Mouse (Mus musculus) T-cell, adult 2 months (primary cell): Measurements from ENCODE around the gene 4930402H24Rik.

Experiments
- DNase-seq: peaks from one replicate; pipeline ENCODE4 v3.0.0; 2022; ENCODE audit warnings: low spot score

4930402H24Rik gene

DNA sequence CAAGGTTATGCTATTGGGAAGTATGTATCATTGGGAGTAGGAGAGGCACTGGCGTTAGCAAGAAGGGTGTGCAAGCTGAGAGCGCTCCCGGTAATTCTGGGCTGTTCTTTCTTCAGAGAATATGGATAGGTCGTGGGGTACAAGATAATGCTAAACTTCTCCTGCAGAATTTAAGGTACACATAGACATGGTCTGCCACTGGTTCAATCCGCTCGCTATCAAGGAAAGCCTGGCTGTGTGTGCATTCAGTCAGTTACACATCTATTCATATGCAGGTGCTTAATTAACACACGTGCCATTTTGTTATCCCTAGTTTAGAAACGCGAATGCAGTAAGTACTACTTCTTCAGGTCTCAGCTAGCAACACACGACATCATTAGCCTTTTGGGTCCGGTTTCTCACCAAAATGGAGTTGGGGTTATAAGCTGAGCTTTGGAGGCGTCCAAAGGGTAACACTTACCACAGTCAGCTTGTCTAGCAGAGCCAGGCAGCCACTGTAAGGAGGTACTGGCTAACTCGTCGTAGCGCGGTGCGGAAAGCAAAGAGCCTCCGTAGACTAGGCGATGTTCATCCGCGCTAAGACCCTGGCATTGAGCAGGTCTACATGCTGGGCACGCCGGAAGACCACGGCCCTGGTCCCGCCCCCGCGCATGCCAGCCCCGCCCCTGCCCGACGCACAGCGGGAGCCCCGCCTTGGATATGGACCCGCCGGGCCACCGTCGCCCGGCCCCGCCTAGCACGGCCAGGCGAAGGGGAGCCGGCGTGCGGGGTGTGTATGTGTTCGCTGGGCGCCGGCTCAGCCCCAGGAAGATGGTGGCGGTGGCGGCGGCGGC lies at the start of gene 4930402H24Rik, which contains the start of gene Atrn:
4930402H24Rik (minus strand) TSS at position 656 of the 833 bp plus-strand sequence.
Atrn (plus strand) TSS at position 745 of the 833 bp plus-strand sequence.
- peak; percentile 94 for DNase-seq

DNA sequence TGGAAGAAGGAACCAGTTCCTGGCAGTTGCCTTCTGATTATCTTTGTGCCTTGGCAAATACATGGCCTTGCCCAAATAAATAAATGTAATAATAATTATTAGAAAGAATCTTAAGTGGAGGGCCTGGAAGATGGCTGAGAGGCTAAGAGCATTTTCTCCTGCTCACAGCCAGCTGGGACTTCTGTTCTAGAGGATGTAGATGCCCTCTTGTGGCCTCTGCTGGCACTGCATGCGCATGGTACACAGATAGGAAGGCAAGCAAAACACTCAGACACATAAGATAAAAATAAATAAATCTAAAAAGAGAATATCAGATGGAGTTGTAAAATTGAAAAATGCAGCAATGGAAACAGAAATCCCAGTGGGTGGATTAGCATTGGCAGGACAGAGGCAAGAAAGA lies 44.3 kb upstream of the 4930402H24Rik start:
- peak; percentile 61 for DNase-seq

DNA sequence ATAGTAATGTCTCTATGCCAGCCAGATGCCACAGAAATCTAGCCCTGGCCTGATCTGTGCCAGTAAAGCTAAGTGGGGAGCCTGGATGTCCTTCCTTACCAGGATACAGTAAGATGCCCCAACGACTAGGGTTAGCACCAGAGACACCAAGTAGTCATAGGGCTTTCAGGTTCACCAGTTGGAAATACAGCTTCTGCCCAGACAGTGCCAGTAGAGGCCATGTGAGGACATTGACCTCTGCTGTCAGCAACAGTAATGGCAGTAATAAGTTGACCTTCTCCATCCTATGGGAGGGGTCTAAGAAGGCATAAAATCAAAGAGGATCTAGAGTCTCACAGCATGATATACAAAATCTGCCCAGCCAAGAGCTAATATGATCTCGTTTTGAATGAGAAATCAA lies 43.6 kb upstream of the 4930402H24Rik start:
- DNase-seq: no peak

DNA sequence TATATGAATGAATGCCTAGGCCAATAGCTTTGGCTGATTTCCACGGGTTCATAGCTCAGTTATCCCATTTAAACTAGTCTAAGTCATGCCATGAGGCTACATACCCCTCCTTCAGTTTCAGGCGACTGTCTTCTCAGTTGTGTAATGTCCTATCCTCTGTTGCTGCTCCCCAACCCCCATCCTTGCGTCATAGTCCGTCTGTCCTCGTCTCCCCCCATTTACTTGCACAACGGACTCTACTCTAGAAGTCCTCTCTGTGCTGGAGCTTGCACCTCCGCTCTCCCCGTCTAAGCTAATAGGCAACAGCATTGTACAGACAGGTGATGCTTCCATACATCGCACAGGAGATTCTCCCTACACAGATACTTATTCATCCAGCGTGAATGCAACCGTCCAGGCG lies 26.7 kb upstream of the 4930402H24Rik start:
- no peak for DNase-seq

DNA sequence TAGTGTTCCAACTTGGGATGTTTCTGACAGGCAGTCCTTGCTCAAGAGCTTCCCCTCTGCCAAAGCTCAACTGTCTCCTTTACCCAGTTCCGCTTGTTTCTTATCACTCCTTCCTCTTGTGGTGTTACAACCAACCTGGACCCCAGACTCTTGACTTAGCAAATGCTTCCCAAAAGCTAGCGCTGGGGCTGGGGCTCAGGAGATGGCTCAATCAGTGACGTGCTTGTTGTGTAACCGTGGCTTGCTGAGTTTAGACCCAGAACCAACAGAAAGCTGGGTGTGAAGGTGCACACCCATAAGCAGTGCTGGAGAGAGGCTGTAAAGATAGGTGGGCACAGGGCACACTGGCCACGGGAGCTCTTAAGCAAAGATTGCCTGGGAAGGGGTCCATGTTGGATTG lies 23.8 kb upstream of the 4930402H24Rik start:
- DNase-seq: no peak

DNA sequence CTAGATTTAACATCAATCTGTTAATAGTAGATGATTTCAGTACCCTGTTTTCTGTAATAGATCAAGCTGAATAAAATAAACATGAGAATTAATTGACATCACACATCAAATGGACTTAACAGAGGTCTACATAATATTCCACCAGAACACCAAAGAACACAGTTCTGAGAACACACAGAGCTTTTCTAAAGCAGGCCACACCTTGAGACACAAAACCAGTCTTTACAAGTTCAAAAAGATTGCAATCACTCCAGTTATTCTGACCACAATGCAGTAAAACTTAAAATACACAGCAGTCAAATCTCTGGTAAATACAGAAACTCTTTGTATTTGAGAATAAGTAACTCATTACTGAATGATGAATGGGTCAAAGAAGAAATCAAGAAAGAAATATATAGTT lies 22.3 kb upstream of the 4930402H24Rik start:
- DNase-seq: no peak

DNA sequence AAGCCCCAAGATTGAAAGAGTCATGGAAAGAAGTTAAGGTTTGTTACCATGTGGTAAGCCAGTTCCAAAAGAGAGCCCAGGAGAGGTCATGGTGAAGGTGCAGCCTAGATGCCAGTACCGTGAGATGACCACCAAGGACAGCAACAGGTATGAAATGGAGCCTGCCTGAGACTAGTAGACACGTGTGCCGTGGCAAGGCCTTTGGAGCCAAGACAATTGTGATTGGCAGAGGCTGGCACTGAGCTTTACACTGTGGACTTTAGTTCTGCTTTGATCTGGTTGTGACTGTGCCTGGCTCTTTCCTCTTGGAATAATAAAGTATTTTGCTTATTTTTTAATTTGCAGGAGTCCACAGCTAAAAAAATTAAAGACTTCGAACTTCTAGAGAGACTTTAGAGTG lies 21.8 kb upstream of the 4930402H24Rik start:
- no peak for DNase-seq

DNA sequence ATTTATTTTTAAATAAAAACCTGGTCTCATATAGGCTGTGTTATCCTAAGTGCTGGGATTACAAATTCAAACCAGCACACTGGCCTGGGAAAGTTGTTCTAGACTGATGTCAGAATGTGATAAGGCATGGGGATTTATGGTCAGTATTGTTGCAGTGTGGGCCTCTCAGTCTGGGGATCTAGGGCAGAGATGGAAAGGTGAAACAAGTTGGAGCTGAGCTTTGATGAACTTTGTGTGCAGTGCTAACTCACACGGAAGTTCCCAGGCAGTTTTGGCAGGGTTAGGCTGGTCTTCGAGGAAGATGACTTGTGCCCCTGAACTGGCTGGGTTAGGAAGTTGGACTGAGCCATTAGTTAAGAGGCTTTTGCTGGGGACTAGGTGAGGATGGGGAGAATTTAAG lies 18.7 kb upstream of the 4930402H24Rik start:
- DNase-seq: no peak

DNA sequence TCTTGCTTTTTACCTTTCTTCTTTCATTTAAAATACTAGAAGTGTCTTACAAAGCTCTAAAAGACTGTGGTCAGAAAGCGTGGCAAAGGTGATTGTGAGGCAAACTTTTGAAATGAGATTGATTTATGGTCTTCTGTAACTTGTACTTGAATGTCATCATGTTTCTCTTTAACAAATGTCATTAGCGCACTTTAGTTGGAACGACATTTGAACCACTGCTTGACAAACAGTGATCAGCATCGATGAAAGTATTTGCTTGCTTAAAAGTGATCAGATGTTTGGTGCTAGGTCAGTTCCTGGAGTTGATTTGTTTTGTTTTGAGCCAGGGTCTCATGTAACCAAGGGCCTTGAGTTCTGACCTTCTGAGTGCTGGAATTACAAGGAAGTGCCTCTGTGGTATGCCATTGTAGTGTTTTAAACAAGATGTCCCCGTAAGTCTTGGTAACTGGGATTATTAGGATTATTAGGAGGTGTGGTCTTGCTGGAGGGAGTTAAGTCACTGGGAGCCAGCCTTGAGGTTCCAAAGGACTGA lies 12.9 kb upstream of the 4930402H24Rik start:
- no peak for DNase-seq

DNA sequence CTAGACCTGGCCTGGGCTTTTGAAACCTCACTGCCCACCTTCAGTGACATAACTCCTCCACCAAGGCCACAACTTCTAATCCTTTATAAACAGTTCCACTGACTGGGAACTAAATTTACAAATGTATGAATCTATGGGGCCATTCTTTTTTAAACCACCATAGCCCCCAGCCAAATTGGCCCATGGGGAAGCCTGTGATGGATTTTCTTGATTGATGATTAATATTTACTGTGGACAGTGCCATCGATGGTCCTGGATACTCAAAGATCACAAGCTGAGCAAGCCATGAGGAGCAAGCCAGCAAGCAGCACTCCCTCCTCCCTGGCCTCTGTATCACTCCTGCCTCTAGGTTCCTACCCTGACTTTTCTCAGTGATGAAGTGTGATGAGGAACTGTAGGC lies 11.5 kb upstream of the 4930402H24Rik start:
- DNase-seq: no peak

DNA sequence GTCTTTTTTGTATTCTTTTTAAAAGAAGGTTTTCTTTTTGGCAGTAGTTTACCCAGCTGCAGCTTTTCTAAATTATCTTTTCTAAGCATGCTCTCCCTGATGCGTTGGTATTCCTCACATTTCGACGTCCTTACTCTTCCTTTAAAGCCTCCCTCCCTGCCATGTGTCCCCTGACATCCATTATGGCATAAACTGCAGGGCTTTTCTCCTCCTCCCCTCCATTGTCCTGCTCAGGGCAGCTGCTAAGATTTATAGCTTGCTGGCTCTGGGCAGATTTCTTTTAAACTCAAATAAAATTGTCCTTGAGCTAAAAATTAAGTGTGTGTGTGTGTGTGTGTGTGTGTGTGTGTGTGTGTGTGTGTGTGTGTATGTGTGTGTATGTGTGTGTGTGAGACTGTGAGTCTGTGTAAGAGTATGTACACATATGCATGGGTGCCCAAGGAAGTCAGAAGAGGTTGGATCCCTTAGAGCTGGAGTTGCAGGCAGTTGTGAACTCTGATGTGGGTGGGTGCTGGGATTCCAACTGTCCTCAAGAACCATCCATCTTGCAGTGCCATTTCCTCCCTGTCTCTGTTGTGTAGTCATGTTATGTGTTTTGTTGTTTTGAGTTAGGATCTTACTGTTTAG lies 10.4 kb upstream of the 4930402H24Rik start:
- no peak for DNase-seq

DNA sequence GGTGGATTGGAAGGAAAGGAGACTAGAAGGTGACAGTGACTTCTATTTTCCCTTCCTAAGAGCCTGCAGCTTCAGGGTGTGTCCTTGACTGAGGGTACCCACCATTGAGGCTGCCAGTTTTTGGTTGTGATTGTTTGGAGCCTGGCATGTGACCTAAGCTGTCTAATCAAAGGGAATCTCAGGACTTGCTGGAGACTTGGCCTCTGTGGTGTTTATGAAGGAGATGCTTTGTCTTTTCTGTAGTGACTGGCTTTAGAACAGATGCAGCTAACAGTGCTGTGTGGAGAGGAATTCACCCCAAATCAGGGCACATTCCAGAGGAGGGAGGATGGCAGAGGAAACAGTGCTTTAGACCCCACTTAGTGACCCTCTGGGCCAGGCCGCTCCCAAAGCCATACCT lies 8.7 kb upstream of the 4930402H24Rik start:
- no peak for DNase-seq

DNA sequence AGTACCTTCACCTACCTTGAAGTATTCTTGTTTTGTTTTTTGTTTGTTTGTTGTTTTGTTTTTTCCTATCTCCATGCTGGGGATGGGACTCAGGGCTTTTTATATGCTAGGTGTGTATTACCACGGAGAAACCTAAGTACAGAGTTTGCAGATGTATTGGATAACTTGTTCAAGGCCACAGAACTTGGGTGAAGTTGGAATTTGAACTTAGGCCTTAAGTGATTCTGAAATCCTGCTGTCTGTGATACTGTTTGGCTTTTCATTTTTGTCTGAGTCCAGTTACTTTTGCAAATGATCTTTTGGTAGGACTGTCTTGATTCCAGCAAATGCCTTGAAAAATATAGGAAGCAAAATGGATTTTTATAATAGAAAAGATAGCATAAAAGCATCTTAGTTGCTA lies 5.5 kb upstream of the 4930402H24Rik start:
- DNase-seq: no peak

DNA sequence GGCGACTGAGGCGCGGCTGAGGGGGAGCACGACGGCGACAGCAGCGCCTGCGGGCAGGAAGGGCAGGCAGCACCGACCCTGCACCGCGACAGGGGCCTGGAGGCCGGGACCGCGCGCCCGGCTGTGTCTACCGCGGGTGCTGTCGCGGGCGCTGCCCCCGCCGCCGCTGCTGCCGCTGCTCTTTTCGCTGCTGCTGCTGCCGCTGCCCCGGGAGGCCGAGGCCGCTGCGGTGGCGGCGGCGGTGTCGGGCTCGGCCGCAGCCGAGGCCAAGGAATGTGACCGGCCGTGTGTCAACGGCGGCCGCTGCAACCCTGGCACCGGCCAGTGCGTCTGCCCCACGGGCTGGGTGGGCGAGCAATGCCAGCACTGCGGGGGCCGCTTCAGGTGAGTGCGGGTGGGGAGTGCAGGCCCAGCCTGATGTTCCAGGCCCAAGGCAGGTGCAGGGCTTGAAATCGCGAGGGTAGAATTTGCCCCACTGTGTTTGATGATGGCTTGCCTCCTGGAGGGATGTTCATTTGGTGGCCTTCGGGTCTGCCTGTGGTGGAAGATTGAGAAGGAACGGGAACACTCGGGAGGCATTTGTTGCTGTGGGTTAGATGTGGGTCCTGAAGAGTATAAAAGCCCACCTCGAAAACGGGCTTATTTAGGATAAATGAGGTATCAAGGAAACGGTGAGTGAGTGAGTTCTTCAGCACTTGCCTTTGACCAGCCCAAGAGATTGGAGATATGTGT lies 544 bp upstream of the 4930402H24Rik start:
- peak; percentile 19 for DNase-seq

DNA sequence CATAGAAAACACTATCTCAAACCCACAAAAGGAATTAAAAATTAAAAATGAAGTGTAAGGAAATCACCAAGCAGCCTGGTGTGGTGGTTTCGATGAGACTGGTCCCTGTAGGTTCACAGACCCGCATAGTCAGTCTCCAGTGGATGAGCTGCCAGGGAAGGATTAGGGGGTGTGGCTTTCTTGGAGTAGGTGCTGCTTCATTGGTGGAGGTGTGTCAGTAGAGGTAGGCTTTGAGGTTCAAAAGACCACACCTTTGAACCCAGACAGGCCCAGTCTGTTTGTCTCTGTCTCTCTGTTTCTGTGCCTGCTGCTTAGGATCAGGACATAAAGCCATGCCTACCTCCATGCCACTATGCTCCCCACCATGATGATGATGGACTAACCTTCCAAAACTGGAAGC lies 7.4 kb downstream of the 4930402H24Rik start:
- no peak for DNase-seq

DNA sequence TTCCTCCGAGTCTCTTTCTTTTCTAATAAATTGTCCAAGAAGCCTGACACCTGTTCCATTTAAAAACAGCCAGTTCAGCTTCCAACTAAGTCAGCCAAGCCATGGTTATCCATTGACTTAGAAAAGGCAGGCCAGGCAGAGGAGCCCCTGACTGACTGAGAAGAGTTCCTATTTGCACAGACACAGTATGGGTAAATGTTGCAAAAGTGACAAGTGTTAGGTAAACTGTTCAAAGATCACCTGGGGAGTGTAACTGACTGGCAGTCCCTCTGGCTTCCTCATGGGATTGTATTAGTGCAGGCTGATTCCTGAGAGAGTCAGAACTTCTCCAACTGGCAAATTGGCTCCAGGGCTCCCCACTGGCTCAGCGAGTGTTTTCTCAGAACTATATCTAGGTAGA lies 8.3 kb downstream of the 4930402H24Rik start:
- DNase-seq: no peak

DNA sequence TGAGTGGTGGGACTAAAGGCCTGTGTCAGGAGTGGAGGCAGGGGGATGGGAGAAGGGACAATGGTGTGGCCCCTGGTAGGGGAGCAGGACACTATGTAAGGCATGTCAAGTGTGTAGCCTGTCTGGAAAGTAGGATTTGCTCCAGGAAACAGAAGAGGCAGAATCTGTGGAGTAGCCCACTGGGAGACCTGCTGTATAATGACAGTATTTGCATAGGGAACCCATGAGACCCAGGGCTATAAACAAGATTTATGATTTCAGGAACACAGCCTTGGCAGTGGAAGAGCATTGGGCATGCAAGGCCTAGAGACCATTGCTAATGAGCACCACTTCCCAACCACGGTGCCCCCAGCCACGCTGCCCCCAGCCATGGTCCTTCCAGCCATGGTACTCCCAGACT lies 9.3 kb downstream of the 4930402H24Rik start:
- DNase-seq: no peak

DNA sequence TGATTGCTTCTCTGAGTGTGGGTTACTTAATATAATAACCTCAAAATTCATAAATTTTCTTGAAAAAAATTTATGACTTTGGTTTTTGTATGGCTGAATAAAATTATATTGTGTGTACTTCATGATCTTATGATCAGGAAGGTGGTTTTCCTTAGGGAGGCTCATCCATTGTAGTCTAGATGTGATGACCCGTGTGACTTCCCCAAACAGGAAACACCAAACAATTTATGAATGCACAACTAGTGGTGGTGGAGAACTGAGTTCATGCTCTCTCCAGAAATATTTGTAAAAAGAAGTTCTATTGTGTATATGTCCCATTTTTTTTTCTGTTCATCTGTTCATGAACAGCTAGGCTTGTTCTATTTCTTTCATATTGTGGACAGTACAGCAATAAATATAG lies 18.8 kb downstream of the 4930402H24Rik start:
- no peak for DNase-seq

DNA sequence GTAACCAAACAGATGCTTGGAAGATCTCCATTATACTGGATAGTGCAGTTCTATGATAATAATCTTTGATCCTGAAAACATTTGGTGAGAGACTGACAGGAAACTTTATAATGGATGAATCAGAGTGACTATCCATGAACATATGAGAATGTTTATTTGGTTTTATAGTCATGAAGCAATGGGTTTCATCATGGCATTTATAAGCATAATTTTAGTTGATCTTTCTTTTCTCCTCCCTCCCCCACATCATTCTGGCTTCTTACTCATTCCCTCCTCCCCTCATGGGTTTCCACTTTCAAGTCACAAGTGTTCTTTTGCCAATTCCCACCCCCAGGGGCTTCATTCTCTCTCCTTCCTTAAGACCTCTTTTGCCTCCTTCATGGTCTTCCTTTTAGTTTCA lies 19.2 kb downstream of the 4930402H24Rik start:
- no peak for DNase-seq

DNA sequence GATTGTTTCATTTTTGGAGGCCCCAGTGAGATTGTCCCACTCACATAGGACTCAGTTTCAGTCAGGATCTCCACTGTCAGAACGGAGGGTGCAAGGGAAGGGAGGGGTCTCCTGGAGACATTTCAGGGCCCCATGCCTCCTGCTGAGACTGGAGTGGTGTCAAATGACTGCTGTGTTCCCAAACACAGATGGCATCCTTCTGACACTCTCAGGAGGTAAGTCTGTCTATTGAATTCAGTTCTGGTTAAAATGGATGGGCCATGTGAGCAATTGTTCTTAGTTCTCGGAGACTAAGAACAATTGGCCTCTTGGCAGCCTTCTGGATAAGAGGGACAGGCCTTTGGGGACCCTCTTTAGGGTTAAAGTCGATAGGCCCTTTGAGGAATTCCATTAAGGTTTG lies 28.8 kb downstream of the 4930402H24Rik start:
- no peak for DNase-seq

DNA sequence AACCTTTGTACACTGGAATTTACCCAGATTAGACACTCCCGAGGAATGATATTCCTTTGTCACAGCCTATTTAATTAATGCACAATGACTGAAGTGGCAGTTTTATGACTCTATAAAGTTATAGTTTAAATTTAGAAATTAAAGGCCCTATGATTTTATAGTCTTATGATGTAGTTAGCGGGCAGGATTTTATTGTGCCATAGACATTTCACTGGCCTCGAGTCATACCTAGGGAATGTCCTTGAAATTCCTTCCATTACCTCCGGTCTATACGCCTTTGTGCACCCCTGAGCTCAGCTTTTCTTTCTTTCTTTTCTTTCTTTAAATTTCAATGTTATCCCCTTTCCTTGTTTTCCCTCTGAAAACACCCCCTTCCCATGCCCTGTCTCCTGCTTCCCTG lies 35.3 kb downstream of the 4930402H24Rik start:
- no peak for DNase-seq

DNA sequence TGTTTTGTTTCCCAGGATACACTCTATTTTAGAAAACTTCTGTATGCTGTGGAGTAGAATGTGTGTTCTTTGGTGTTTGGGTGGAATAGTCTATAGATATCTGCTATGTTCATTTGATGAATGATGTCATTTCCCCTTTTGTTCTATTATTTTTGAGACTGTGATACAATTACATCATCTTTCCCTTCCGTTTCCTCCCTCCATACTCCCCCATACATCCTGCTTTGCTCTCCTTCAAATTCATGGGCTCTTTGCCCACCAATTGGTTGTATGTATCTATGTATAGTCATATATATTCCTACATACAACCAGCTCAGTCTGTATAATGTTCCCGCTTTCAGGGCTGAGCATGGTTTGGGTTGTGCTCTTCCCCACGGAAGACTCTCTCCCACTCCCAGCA lies 44.1 kb downstream of the 4930402H24Rik start:
- no peak for DNase-seq

DNA sequence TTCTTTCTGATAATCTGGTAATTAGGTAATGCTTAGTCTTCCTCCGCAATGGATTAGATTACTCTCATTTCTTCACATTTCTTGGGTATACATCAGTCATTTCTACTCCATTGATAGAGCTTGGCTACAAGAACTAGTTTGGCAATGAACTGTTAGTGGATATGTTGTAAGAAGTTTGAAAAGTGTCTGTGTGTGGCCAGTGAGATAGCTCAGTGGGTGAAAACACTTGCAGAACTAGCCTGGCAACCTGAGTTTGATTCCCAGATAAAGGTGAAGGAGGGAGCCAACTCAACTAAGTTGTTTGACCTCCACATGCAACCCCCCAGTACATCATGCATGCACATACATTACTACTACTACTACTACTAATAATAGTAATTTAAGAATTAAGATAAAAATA lies 53.2 kb downstream of the 4930402H24Rik start:
- no peak for DNase-seq
